Mouse (Mus musculus): Measurements from ENCODE around the gene Fndc1. TPM values are rescaled to one million over a fixed set of nuclear protein-coding genes. Genes with fewer than 3 reads are reported as not detected.

The Fndc1 gene
- polyA plus RNA-seq, 1 experiment from 2014 or later = 0.86 TPM

DNA sequence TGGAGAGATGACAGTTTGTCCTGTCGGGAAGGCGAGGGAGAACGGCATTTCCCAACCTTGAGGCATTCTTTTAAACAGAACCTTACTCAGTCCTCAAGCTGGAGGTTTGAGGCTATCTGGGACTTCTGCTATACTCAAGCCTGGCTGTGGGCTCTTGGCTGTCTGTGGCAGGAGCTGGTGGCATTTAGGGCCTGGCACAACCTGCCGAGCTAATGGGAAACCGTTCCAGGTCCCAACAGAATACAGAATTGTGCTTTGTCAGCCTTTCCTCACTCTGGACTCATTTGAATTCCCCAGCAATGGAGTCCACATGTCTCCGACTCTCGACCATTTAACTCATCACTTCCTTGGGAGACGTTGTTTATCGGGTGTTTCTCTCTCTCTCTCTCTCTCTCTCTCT, 24.6 kb downstream of the Fndc1 start:
- WGBS = 78% methylated on average over 9 of the region's 9 CpGs
- ATAC-seq (ENCODE audit: insufficient read depth, low FRiP score, low TSS enrichment) = no peak

GRCm38 (mm10) chr17:7799894-7800293, 27.2 kb downstream of the Fndc1 start:
- H3K9me3 ChIP-seq (ENCODE audit: control insufficient read depth, low read length) = no peaks in the 10 kb centered on the region
- no peaks in the 10 kb centered on the region for H3K27me3 ChIP-seq (ENCODE audit: control insufficient read depth, insufficient read depth, low read length)
- no peaks in the 10 kb centered on the region for H3K4me1 ChIP-seq (ENCODE audit: control insufficient read depth, insufficient read depth, low read length)
- H3K9ac ChIP-seq (ENCODE audit: low read length) = no peak overlapping the region
- WGBS = 66% methylated on average over 3 of the region's 3 CpGs
- no peaks in the 10 kb centered on the region for H3K36me3 ChIP-seq (ENCODE audit: control insufficient read depth, insufficient read depth, low read length)
- no peak overlapping the region for H3K4me2 ChIP-seq (ENCODE audit: low read depth)
- DNase-seq (ENCODE audit: low spot score) (no peak), ATAC-seq (ENCODE audit: insufficient read depth, low FRiP score, low TSS enrichment) (no peak)
- no peak overlapping the region for H3K27ac ChIP-seq (ENCODE audit: low read depth, low read length)
- no peak overlapping the region for H3K4me3 ChIP-seq (ENCODE audit: low read depth, low read length)

More for the DNA sequence above, 24.6 kb downstream of the Fndc1 start:
- Histone ChIP-seq H3K27ac (ENCODE audit: low read depth, low read length) (no peak overlapping the region), H3K27me3 (ENCODE audit: control insufficient read depth, insufficient read depth, low read length) (no peaks in the 10 kb centered on the region), H3K9me3 (ENCODE audit: control insufficient read depth, low read length) (no peaks in the 10 kb centered on the region), H3K4me3 (ENCODE audit: low read depth, low read length) (no peak overlapping the region), H3K36me3 (ENCODE audit: control insufficient read depth, insufficient read depth, low read length) (no peaks in the 10 kb centered on the region), H3K4me2 (ENCODE audit: low read depth) (no peak overlapping the region), H3K9ac (ENCODE audit: low read length) (no peak overlapping the region), H3K4me1 (ENCODE audit: control insufficient read depth, insufficient read depth, low read length) (no peaks in the 10 kb centered on the region)
- no peak for DNase-seq (ENCODE audit: low spot score)

DNA sequence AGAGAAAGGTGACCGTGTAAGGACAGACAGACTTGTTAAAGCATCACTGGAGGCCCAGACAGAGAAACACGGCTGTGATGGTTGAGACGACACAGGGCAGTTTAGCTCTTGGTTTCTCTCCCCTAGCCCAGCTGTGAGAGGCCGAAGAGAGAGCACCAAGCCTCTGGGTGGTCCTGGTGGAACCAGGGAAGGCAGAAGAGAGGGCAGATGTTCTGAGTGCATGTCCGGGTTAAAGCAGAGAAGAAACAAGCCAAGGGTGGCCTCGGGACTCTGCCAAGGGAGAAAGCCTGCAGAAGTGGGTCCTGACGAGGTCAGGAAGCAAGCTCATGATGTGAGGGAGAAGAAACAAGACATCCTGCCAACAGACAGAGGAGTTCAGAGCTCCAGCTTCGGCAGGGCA, 31.5 kb downstream of the Fndc1 start:
- ATAC-seq (ENCODE audit: insufficient read depth, low FRiP score, low TSS enrichment) (no peak), DNase-seq (ENCODE audit: low spot score) (no peak)
- Histone ChIP-seq H3K27ac (ENCODE audit: low read depth, low read length) (no peak overlapping the region), H3K4me2 (ENCODE audit: low read depth) (no peak overlapping the region), H3K4me1 (ENCODE audit: control insufficient read depth, insufficient read depth, low read length) (no peaks in the 10 kb centered on the region), H3K4me3 (ENCODE audit: low read depth, low read length) (no peak overlapping the region), H3K36me3 (ENCODE audit: control insufficient read depth, insufficient read depth, low read length) (no peaks in the 10 kb centered on the region), H3K9me3 (ENCODE audit: control insufficient read depth, low read length) (no peaks in the 10 kb centered on the region), H3K27me3 (ENCODE audit: control insufficient read depth, insufficient read depth, low read length) (no peaks in the 10 kb centered on the region), H3K9ac (ENCODE audit: low read length) (no peak overlapping the region)
- WGBS = 89% methylated on average over 8 of the region's 8 CpGs

GRCm38 (mm10) chr17:7795168-7795567, 31.9 kb downstream of the Fndc1 start:
- H3K9ac ChIP-seq (ENCODE audit: low read length) = no peak overlapping the region
- H3K27ac ChIP-seq (ENCODE audit: low read depth, low read length) = no peak overlapping the region
- H3K27me3 ChIP-seq (ENCODE audit: control insufficient read depth, insufficient read depth, low read length) = no peaks in the 10 kb centered on the region
- WGBS = 89% methylated on average over 2 of the region's 2 CpGs
- DNase-seq (ENCODE audit: low spot score) (no peak), ATAC-seq (ENCODE audit: insufficient read depth, low FRiP score, low TSS enrichment) (no peak)
- H3K36me3 ChIP-seq (ENCODE audit: control insufficient read depth, insufficient read depth, low read length) = no peaks in the 10 kb centered on the region
- H3K4me2 ChIP-seq (ENCODE audit: low read depth) = no peak overlapping the region
- H3K4me1 ChIP-seq (ENCODE audit: control insufficient read depth, insufficient read depth, low read length) = no peaks in the 10 kb centered on the region
- H3K9me3 ChIP-seq (ENCODE audit: control insufficient read depth, low read length) = no peaks in the 10 kb centered on the region
- no peak overlapping the region for H3K4me3 ChIP-seq (ENCODE audit: low read depth, low read length)

GRCm38 (mm10) chr17:7794093-7794492, 33.0 kb downstream of the Fndc1 start:
- H3K36me3 ChIP-seq (ENCODE audit: control insufficient read depth, insufficient read depth, low read length) = no peaks in the 10 kb centered on the region
- H3K4me3 ChIP-seq (ENCODE audit: low read depth, low read length) = no peak overlapping the region
- ATAC-seq (ENCODE audit: insufficient read depth, low FRiP score, low TSS enrichment) (no peak), DNase-seq (ENCODE audit: low spot score) (no peak)
- H3K9me3 ChIP-seq (ENCODE audit: control insufficient read depth, low read length) = no peaks in the 10 kb centered on the region
- no peak overlapping the region for H3K27ac ChIP-seq (ENCODE audit: low read depth, low read length)
- no peak overlapping the region for H3K4me2 ChIP-seq (ENCODE audit: low read depth)
- no peaks in the 10 kb centered on the region for H3K4me1 ChIP-seq (ENCODE audit: control insufficient read depth, insufficient read depth, low read length)
- no peaks in the 10 kb centered on the region for H3K27me3 ChIP-seq (ENCODE audit: control insufficient read depth, insufficient read depth, low read length)
- WGBS = 88% methylated on average over 6 of the region's 6 CpGs
- no peak overlapping the region for H3K9ac ChIP-seq (ENCODE audit: low read length)

- H3K27me3 ChIP-seq (ENCODE audit: control insufficient read depth, insufficient read depth, low read length) = no peaks in the 10 kb centered on the region
- H3K4me3 ChIP-seq (ENCODE audit: low read depth, low read length) = no peak overlapping the region
- DNase-seq (ENCODE audit: low spot score) (no peak), ATAC-seq (ENCODE audit: insufficient read depth, low FRiP score, low TSS enrichment) (no peak)
- H3K9me3 ChIP-seq (ENCODE audit: control insufficient read depth, low read length) = no peaks in the 10 kb centered on the region
- no peak overlapping the region for H3K9ac ChIP-seq (ENCODE audit: low read length)
- 73% methylated on average over 3 of the region's 3 CpGs for WGBS
- H3K4me2 ChIP-seq (ENCODE audit: low read depth) = no peak overlapping the region
- H3K27ac ChIP-seq (ENCODE audit: low read depth, low read length) = no peak overlapping the region
- no peaks in the 10 kb centered on the region for H3K36me3 ChIP-seq (ENCODE audit: control insufficient read depth, insufficient read depth, low read length)
- H3K4me1 ChIP-seq (ENCODE audit: control insufficient read depth, insufficient read depth, low read length) = no peaks in the 10 kb centered on the region
Measured at GRCm38 (mm10) chr17:7790512-7790911, 36.6 kb downstream of the Fndc1 start.

GRCm38 (mm10) chr17:7774101-7774500, 53.0 kb downstream of the Fndc1 start:
- no peak for ATAC-seq (ENCODE audit: insufficient read depth, low FRiP score, low TSS enrichment)
- no peaks in the 10 kb centered on the region for H3K4me1 ChIP-seq (ENCODE audit: control insufficient read depth, insufficient read depth, low read length)
- 86% methylated on average over 3 of the region's 3 CpGs for WGBS

DNA sequence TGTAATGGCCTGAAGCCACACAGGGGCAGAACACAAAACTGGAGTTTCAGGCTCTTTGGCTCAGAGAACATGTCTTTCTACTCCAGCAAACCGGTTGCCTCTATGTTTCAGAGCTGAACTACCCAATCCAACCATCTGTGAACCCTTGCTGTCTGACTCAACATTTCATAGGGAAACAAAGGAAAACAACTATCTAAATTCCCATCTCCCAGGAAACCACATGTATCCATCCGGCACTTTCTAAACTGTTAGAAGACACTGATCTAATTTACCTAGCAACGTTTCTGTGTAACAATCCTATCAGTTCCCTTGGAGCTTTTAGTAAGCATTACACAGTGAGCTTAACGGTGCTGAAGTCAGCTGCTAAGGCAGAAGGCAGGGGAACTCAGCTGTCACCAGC, 67.3 kb downstream of the Fndc1 start:
- Histone ChIP-seq H3K4me2 (ENCODE audit: low read depth) (no peak overlapping the region), H3K9me3 (ENCODE audit: control insufficient read depth, low read length) (no peaks in the 10 kb centered on the region), H3K27ac (ENCODE audit: low read depth, low read length) (no peak overlapping the region), H3K36me3 (ENCODE audit: control insufficient read depth, insufficient read depth, low read length) (no peaks in the 10 kb centered on the region), H3K4me1 (ENCODE audit: control insufficient read depth, insufficient read depth, low read length) (no peaks in the 10 kb centered on the region), H3K9ac (ENCODE audit: low read length) (no peak overlapping the region), H3K27me3 (ENCODE audit: control insufficient read depth, insufficient read depth, low read length) (no peaks in the 10 kb centered on the region), H3K4me3 (ENCODE audit: low read depth, low read length) (no peak overlapping the region)
- DNase-seq (ENCODE audit: low spot score) (no peak), ATAC-seq (ENCODE audit: insufficient read depth, low FRiP score, low TSS enrichment) (no peak)
- WGBS = 81% methylated on average over 4 of the region's 4 CpGs

More at GRCm38 (mm10) chr17:7774101-7774500, 53.0 kb downstream of the Fndc1 start:
- Histone ChIP-seq H3K4me3 (ENCODE audit: low read depth, low read length) (no peak overlapping the region), H3K9me3 (ENCODE audit: control insufficient read depth, low read length) (no peaks in the 10 kb centered on the region), H3K27me3 (ENCODE audit: control insufficient read depth, insufficient read depth, low read length) (no peaks in the 10 kb centered on the region), H3K27ac (ENCODE audit: low read depth, low read length) (no peak overlapping the region), H3K4me2 (ENCODE audit: low read depth) (no peak overlapping the region), H3K36me3 (ENCODE audit: control insufficient read depth, insufficient read depth, low read length) (no peaks in the 10 kb centered on the region), H3K9ac (ENCODE audit: low read length) (no peak overlapping the region)
- DNase-seq (ENCODE audit: low spot score) = no peak

GRCm38 (mm10) chr17:7755001-7755400, 72.1 kb downstream of the Fndc1 start:
- Histone ChIP-seq H3K4me3 (ENCODE audit: low read depth, low read length) (no peak overlapping the region), H3K27ac (ENCODE audit: low read depth, low read length) (no peak overlapping the region), H3K9ac (ENCODE audit: low read length) (no peak overlapping the region), H3K36me3 (ENCODE audit: control insufficient read depth, insufficient read depth, low read length) (no peaks in the 10 kb centered on the region), H3K9me3 (ENCODE audit: control insufficient read depth, low read length) (no peaks in the 10 kb centered on the region), H3K4me2 (ENCODE audit: low read depth) (no peak overlapping the region), H3K4me1 (ENCODE audit: control insufficient read depth, insufficient read depth, low read length) (no peaks in the 10 kb centered on the region), H3K27me3 (ENCODE audit: control insufficient read depth, insufficient read depth, low read length) (no peaks in the 10 kb centered on the region)
- WGBS = 88% methylated on average over 11 of the region's 11 CpGs
- DNase-seq (ENCODE audit: low spot score) (no peak), ATAC-seq (ENCODE audit: insufficient read depth, low FRiP score, low TSS enrichment) (no peak)
